Mouse (Mus musculus) lung, postnatal 0 days (tissue): ENCODE measurements at regions not wholly inside any gene's neighbourhood (a gene's known extent, or its start where the extent isn't known, plus 50 kb on each side); places are given as distances from the start of the nearest gene placed in this dataset.

Experiments
- ATAC-seq: fragments of 200-750 bp; cut with Nextera tagmentation; 2 replicates; pipeline ENCODE4 v1.8.0; 2017; ENCODE audit warnings: moderate library complexity
- DNase-seq: peaks from one replicate; pipeline ENCODE4 v3.0.0-alpha.2; 2016; ENCODE audit warnings: low spot score
- H3K27ac ChIP-seq: fragments of 300-500 bp; sonication (generic); 2 replicates; pipeline ENCODE4 v1.5.1; 2014; ENCODE audit warnings: antibody characterized with exemption, mild to moderate bottlenecking, low read length, mixed read lengths
- H3K27me3 ChIP-seq: fragments of 300-500 bp; sonication (generic); replicated peaks from 2 replicates; pipeline ENCODE4 v1.6.1; 2014; ENCODE audit warnings: low read length, mixed read lengths; ENCODE audit not compliant: insufficient read depth
- H3K36me3 ChIP-seq: fragments of 300-500 bp; sonication (generic); 2 replicates; pipeline ENCODE4 v1.6.1; 2014; ENCODE audit warnings: low read length, mixed read lengths; ENCODE audit not compliant: insufficient read depth
- H3K4me1 ChIP-seq: fragments of 300-500 bp; sonication (generic); 2 replicates; pipeline ENCODE4 v1.6.1; 2014; ENCODE audit warnings: antibody characterized with exemption, low read depth, low read length, mixed read lengths; ENCODE audit not compliant: insufficient read depth
- H3K4me2 ChIP-seq: fragments of 300-500 bp; sonication (generic); replicated peaks from 2 replicates; pipeline ENCODE4 v1.6.1; 2014; ENCODE audit warnings: low read depth, mild to moderate bottlenecking, low read length, moderate library complexity, mixed read lengths
- H3K4me3 ChIP-seq: fragments of 300-500 bp; sonication (generic); 2 replicates; pipeline ENCODE4 v1.5.1; 2014; ENCODE audit warnings: low read depth, low read length
- H3K9ac ChIP-seq: fragments of 300-500 bp; sonication (generic); replicated peaks from 2 replicates; pipeline ENCODE4 v1.6.1; 2014; ENCODE audit warnings: low read depth, mild to moderate bottlenecking
- H3K9me3 ChIP-seq: fragments of 300-500 bp; sonication (generic); 2 replicates; pipeline ENCODE4 v1.6.1; 2016; ENCODE audit warnings: low read length, mixed read lengths
- CTCF ChIP-seq: IDR thresholded peaks from 2 replicates; pipeline ENCODE4 v1.5.1; 2016; ENCODE audit warnings: antibody characterized with exemption, mild to moderate bottlenecking
- EP300 ChIP-seq: IDR thresholded peaks from 2 replicates; pipeline ENCODE4 v1.6.1; 2016; ENCODE audit warnings: antibody characterized with exemption, mild to moderate bottlenecking, control low read depth
- WGBS: fragments of 180-500 bp; shearing (Covaris S2); extraction: QIAGEN DNeasy Blood & Tissue Kit; methylation state at CpG from one replicate; pipeline ENCODE4 v1.1.7; 2014; 5-methylcytosine and 5-hydroxymethylcytosine counted together

- Histone ChIP-seq H3K9me3 (no peaks in the 10 kb centered on the region), H3K36me3 (no peaks in the 10 kb centered on the region), H3K4me1 (no peaks in the 10 kb centered on the region), H3K9ac (no peak overlapping the region), H3K27me3 (no peaks in the 10 kb centered on the region), H3K27ac (no peak overlapping the region), H3K4me2 (no peak overlapping the region), H3K4me3 (no peak overlapping the region)
- DNase-seq (no peak), ATAC-seq (no peak)
- 42% methylated on average over 11 of the region's 11 CpGs for WGBS
- TF ChIP-seq EP300 (no peak), CTCF (no peak)
Observed at GRCm38 (mm10) chr9:118302785-118303384, 152.9 kb upstream of the Cmc1 start.

- Histone ChIP-seq H3K4me1 (no peaks in the 10 kb centered on the region), H3K9me3 (no peaks in the 10 kb centered on the region), H3K4me3 (no peak overlapping the region), H3K27ac (no peak overlapping the region), H3K27me3 (no peaks in the 10 kb centered on the region), H3K36me3 (no peaks in the 10 kb centered on the region), H3K4me2 (no peak overlapping the region), H3K9ac (no peak overlapping the region)
- TF ChIP-seq EP300 (no peak), CTCF (no peak)
- 86% methylated on average over 18 of the region's 18 CpGs for WGBS
- no peak for DNase-seq
- ATAC-seq, result no peak
Observed at GRCm38 (mm10) chr9:118318357-118319140, 159.5 kb upstream of the Eomes start.

GRCm38 (mm10) chr9:118323796-118324195 lies 154.2 kb upstream of the Eomes start:
- WGBS, result 44% methylated on average over 12 of the region's 12 CpGs
- no peak overlapping the region for H3K4me3 ChIP-seq
- no peak overlapping the region for H3K27ac ChIP-seq
- no peak overlapping the region for H3K4me2 ChIP-seq
- DNase-seq (no peak), ATAC-seq (no peak)
- H3K9ac ChIP-seq, result no peak overlapping the region
- no peaks in the 10 kb centered on the region for H3K27me3 ChIP-seq
- H3K4me1 ChIP-seq, result no peaks in the 10 kb centered on the region
- H3K36me3 ChIP-seq, result no peaks in the 10 kb centered on the region
- no peaks in the 10 kb centered on the region for H3K9me3 ChIP-seq
- TF ChIP-seq CTCF, result no peak
- no peak for TF ChIP-seq EP300

- no peak overlapping the region for H3K27ac ChIP-seq
- H3K4me1 ChIP-seq, result no peaks in the 10 kb centered on the region
- H3K9me3 ChIP-seq, result no peaks in the 10 kb centered on the region
- no peaks in the 10 kb centered on the region for H3K27me3 ChIP-seq
- 74% methylated on average over 9 of the region's 9 CpGs for WGBS
- TF ChIP-seq EP300 (no peak), CTCF (no peak)
- no peak overlapping the region for H3K4me2 ChIP-seq
- H3K4me3 ChIP-seq, result no peak overlapping the region
- H3K36me3 ChIP-seq, result no peaks in the 10 kb centered on the region
- DNase-seq (no peak), ATAC-seq (no peak)
- no peak overlapping the region for H3K9ac ChIP-seq
Observed at GRCm38 (mm10) chr9:118326656-118327055, 151.4 kb upstream of the Eomes start.

GRCm38 (mm10) chr9:118327904-118328303 lies 150.1 kb upstream of the Eomes start:
- no peak for TF ChIP-seq EP300
- 84% methylated on average over 6 of the region's 6 CpGs for WGBS
- DNase-seq, result no peak

GRCm38 (mm10) chr9:118341401-118341800 lies 136.6 kb upstream of the Eomes start:
- WGBS, result 42% methylated on average over 12 of the region's 12 CpGs
- TF ChIP-seq EP300, result no peak
- no peak for TF ChIP-seq CTCF
- no peaks in the 10 kb centered on the region for H3K36me3 ChIP-seq
- H3K4me2 ChIP-seq, result 0 out of 2 replicates have a peak overlapping the region, but pooled peaks have one; percentile 30
- no peaks in the 10 kb centered on the region for H3K9me3 ChIP-seq
- no peak overlapping the region for H3K9ac ChIP-seq
- H3K27me3 ChIP-seq, result no peaks in the 10 kb centered on the region
- no peak for ATAC-seq
- H3K27ac ChIP-seq, result no peak overlapping the region
- H3K4me3 ChIP-seq, result no peak overlapping the region
- H3K4me1 ChIP-seq, result no peaks in the 10 kb centered on the region
- no peak for DNase-seq

More at GRCm38 (mm10) chr9:118327904-118328303, 150.1 kb upstream of the Eomes start:
- no peaks in the 10 kb centered on the region for H3K9me3 ChIP-seq
- no peak overlapping the region for H3K4me3 ChIP-seq
- H3K27ac ChIP-seq, result no peak overlapping the region
- H3K27me3 ChIP-seq, result no peaks in the 10 kb centered on the region
- no peak overlapping the region for H3K9ac ChIP-seq
- no peak for ATAC-seq
- no peaks in the 10 kb centered on the region for H3K36me3 ChIP-seq
- H3K4me1 ChIP-seq, result no peaks in the 10 kb centered on the region
- H3K4me2 ChIP-seq, result no peak overlapping the region
